Mouse (Mus musculus) liver, embryonic 15.5 days (tissue): Measurements from ENCODE around the gene Zcchc18. TPM values are rescaled to one million over a fixed set of nuclear protein-coding genes. Genes with fewer than 3 reads are reported as not detected.

Source experiments
- ATAC-seq: fragments of 200-750 bp; cut with Nextera tagmentation; 2 replicates; pipeline ENCODE4 v1.8.0; 2017; ENCODE audit warnings: moderate number of reproducible peaks, mild to moderate bottlenecking, moderate library complexity; ENCODE audit not compliant: insufficient read depth
- H3K27ac ChIP-seq: fragments of 300-500 bp; sonication (generic); replicated peaks from 2 replicates; pipeline ENCODE4 v1.5.1; 2015; ENCODE audit warnings: mild to moderate bottlenecking, inconsistent platforms
- H3K27me3 ChIP-seq: fragments of 300-500 bp; sonication (generic); 2 replicates; pipeline ENCODE4 v1.6.1; 2015; ENCODE audit warnings: mild to moderate bottlenecking, inconsistent platforms
- H3K36me3 ChIP-seq: fragments of 300-500 bp; sonication (generic); replicated peaks from 2 replicates; pipeline ENCODE4 v1.6.1; 2015; ENCODE audit warnings: moderate library complexity, mild to moderate bottlenecking, inconsistent platforms
- H3K4me1 ChIP-seq: fragments of 300-500 bp; sonication (generic); replicated peaks from 2 replicates; pipeline ENCODE4 v1.6.1; 2015; ENCODE audit warnings: inconsistent platforms
- H3K4me2 ChIP-seq: fragments of 300-500 bp; sonication (generic); 2 replicates; pipeline ENCODE4 v1.6.1; 2015; ENCODE audit warnings: moderate library complexity, mild to moderate bottlenecking, inconsistent platforms
- H3K4me3 ChIP-seq: fragments of 300-500 bp; sonication (generic); replicated peaks from 2 replicates; pipeline ENCODE4 v1.5.1; 2015; ENCODE audit warnings: mild to moderate bottlenecking, inconsistent platforms
- H3K9ac ChIP-seq: fragments of 300-500 bp; sonication (generic); 2 replicates; pipeline ENCODE4 v1.6.1; 2015; ENCODE audit warnings: moderate library complexity, mild to moderate bottlenecking, inconsistent platforms
- H3K9me3 ChIP-seq: fragments of 300-500 bp; sonication (generic); replicated peaks from 2 replicates; pipeline ENCODE4 v1.6.1; 2016; ENCODE audit warnings: inconsistent platforms
- WGBS: fragments of 180-500 bp; shearing (Covaris S2); methylation state at CpG from one replicate; pipeline ENCODE4 v1.1.7; 2015; ENCODE audit warnings: mixed read lengths; ENCODE audit not compliant: insufficient replicate concordance; 5-methylcytosine and 5-hydroxymethylcytosine counted together
- polyA plus RNA-seq: library from polyadenylated mRNA; unstranded; fragments of >200 nt; fragmentation: Nextera tagmentation; extraction: Ambion mirVana; gene quantifications from 2 replicates; pipeline ENCODE4 v1.2.1, GENCODE M21; 2015

Gene Zcchc18
- polyA plus RNA-seq, 1 experiment from 2014 or later, result 0.33 TPM

DNA sequence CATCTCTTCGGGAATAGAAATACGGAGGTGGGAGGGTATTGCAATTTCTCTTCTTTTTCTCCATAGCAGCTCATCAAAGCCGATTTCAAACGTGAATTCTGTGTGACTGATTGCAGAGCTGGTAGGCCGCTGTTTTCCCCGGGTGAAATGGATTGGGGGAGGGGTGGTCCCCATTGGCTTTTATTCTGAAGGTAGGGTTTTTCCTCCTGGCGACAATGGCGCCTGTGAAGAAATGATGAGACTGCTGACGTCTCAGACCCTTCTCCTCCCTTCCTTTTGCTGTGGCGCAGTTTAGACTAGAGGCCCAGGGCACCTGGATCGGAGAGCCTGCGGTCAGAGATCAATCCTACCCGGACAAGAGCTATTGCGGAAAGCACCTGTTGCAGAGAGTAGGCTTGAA, 686 bp downstream of the Zcchc18 start:
- Histone ChIP-seq H3K9ac (no peak overlapping the region), H3K27me3 (peaks cover 31% of the 10 kb centered on the region), H3K4me3 (no peak overlapping the region), H3K9me3 (no peaks in the 10 kb centered on the region), H3K36me3 (no peaks in the 10 kb centered on the region), H3K27ac (no peak overlapping the region), H3K4me2 (no peak overlapping the region), H3K4me1 (no peaks in the 10 kb centered on the region)
- WGBS, result 45% methylated on average over 14 of the region's 14 CpGs
- no peak for ATAC-seq

DNA sequence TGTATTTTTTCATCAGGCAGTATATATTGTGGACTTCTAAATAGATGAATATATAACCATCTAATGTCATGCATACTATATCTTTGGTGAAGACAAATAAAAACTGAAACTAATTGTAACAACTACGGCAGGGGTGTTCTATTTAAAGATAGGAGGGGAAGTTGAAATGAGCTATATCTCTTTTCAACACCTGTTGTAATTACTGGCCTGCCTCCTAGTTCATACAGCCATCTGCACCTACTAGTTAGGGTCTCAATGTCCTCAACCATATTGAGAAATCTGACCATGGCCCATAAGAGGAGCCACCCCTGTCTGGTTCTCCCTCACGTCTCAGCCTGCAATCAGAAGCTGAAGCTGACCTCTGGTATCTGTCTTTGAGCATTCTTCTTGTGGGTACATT, 3.3 kb downstream of the Zcchc18 start:
- 46% methylated on average over 2 of the region's 2 CpGs for WGBS
- Histone ChIP-seq H3K4me2 (no peak overlapping the region), H3K4me1 (no peaks in the 10 kb centered on the region), H3K36me3 (no peaks in the 10 kb centered on the region), H3K4me3 (no peak overlapping the region), H3K9ac (no peak overlapping the region), H3K9me3 (no peaks in the 10 kb centered on the region), H3K27me3 (peaks cover 28% of the 10 kb centered on the region), H3K27ac (no peak overlapping the region)
- ATAC-seq, result no peak

DNA sequence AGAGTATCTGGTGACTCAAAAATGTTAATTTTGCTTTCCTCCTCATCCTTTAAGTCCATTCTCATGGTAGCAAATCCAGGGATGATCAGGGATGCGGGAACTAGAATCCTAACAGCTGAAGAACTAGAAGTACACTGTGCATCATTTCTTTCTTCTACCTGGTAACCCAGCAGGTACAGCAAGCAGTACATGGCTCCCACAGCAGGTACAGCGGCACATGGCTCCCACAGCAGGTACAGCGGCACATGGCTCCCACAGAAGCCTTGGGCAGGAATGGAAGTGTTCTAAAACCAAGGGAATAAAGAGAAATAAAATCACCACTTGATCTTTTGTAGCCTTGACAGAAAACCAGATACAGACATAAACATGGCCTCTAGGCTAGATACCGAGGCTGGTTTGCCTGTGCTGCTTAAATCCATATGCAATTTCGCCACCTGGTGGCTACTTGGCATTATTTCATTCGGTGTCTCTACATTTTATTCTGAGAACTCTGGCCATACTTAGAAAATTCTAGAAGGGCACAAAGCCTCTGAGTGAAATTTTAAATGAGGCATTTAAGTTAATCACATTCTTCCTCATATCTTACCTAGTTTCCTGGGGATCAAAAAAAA, 22.2 kb downstream of the Zcchc18 start:
- Histone ChIP-seq H3K9me3 (no peaks in the 10 kb centered on the region), H3K9ac (no peak overlapping the region), H3K27ac (no peak overlapping the region), H3K4me1 (no peaks in the 10 kb centered on the region), H3K4me2 (no peak overlapping the region), H3K36me3 (no peaks in the 10 kb centered on the region), H3K4me3 (no peak overlapping the region), H3K27me3 (no peaks in the 10 kb centered on the region)
- WGBS, result 46% methylated on average over 6 of the region's 6 CpGs
- ATAC-seq, result no peak

DNA sequence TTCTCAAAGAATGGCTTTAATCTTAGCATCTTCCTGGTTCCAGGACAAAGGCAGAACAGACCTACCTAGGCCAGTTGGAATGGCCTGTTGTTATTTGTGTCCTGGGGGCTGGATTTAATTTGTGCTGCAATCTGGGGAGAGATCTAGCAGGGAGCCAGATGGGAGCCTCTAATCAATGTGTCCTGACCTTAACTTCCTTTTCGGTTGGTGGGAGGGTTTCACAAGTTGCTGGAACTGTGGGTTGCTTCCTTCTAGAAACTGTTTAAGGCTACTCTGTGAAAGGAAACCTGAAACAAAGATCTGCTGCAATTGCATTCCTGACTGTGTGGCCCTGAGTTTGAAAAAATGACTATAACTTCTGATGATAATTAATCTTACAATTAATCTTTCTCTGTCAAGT, 24.7 kb downstream of the Zcchc18 start:
- H3K36me3 ChIP-seq, result no peaks in the 10 kb centered on the region
- H3K4me3 ChIP-seq, result no peak overlapping the region
- no peaks in the 10 kb centered on the region for H3K4me1 ChIP-seq
- no peaks in the 10 kb centered on the region for H3K27me3 ChIP-seq
- H3K9me3 ChIP-seq, result no peaks in the 10 kb centered on the region
- ATAC-seq, result no peak
- H3K9ac ChIP-seq, result no peak overlapping the region
- H3K4me2 ChIP-seq, result no peak overlapping the region
- 64% methylated on average over 1 of the region's 1 CpGs for WGBS
- H3K27ac ChIP-seq, result no peak overlapping the region

DNA sequence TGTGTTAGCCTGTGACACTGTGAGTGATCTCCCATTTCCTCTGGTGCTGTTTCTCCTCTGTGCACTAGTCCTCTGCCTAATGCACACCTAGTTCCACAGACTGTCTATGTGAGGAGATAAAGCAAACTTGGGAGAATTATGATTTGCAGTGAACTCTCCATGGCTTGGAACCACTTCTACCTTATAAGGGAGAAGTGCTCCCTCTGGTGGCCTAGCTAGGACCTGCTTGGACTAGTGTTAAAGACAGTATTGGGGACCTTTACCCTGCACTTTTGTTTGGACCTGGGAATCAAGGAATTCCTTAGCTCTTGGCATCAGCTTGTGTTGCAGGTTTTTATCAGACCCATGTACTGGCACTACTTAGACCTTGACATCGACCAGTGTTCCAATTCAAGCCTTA, 26.4 kb downstream of the Zcchc18 start:
- Histone ChIP-seq H3K4me2 (no peak overlapping the region), H3K4me3 (no peak overlapping the region), H3K9me3 (no peaks in the 10 kb centered on the region), H3K27me3 (no peaks in the 10 kb centered on the region), H3K27ac (no peak overlapping the region), H3K4me1 (no peaks in the 10 kb centered on the region), H3K36me3 (no peaks in the 10 kb centered on the region), H3K9ac (no peak overlapping the region)
- WGBS, result 4% methylated on average over 1 of the region's 1 CpGs
- no peak for ATAC-seq

DNA sequence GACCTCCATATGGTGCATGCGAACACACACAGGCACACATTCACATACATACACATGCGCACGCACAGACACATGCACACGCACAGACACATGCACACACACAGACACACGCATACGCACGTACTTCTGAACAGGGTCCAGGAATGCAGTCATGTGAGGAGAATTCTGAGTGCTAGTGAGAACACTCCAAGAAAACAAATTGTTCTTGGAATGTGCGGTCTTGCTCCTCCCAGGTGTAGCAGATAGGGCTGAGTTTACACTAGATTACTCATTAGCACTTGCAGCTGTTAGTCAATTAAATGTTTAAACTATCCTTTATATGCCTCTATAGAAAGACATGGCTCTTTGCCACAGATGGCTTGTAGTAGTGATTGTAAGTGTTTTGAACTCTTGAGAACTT, 38.0 kb downstream of the Zcchc18 start:
- no peak overlapping the region for H3K9ac ChIP-seq
- H3K4me2 ChIP-seq, result no peak overlapping the region
- ATAC-seq, result no peak
- H3K36me3 ChIP-seq, result no peaks in the 10 kb centered on the region
- no peaks in the 10 kb centered on the region for H3K4me1 ChIP-seq
- no peak overlapping the region for H3K27ac ChIP-seq
- no peaks in the 10 kb centered on the region for H3K9me3 ChIP-seq
- H3K4me3 ChIP-seq, result no peak overlapping the region
- no peaks in the 10 kb centered on the region for H3K27me3 ChIP-seq
- 86% methylated on average over 8 of the region's 8 CpGs for WGBS

DNA sequence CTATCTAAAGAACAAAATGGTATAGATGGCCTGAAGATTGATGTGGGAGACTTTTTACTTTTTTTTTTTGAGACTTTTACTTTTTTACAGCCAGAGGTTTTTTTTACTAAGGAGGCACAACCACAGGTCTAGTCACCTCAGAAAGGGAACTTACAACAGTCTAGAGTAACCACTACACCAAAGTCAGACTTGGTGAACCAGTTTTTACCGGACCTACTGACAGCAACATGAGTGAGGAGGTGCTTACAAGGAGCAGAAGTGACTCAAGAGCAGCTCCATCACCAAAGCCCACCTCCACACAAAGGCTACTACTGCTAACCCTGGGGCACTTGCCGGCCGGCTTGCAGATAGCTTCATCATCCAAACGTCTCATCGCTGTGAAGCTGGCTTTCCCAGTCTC, 38.8 kb downstream of the Zcchc18 start:
- Histone ChIP-seq H3K4me1 (0 out of 2 replicates have a peak, but pooled peaks cover under 1% of the 10 kb centered on the region), H3K36me3 (no peaks in the 10 kb centered on the region), H3K4me3 (no peak overlapping the region), H3K4me2 (no peak overlapping the region), H3K27me3 (no peaks in the 10 kb centered on the region), H3K27ac (no peak overlapping the region), H3K9me3 (no peaks in the 10 kb centered on the region), H3K9ac (no peak overlapping the region)
- ATAC-seq, result no peak
- 76% methylated on average over 5 of the region's 5 CpGs for WGBS

DNA sequence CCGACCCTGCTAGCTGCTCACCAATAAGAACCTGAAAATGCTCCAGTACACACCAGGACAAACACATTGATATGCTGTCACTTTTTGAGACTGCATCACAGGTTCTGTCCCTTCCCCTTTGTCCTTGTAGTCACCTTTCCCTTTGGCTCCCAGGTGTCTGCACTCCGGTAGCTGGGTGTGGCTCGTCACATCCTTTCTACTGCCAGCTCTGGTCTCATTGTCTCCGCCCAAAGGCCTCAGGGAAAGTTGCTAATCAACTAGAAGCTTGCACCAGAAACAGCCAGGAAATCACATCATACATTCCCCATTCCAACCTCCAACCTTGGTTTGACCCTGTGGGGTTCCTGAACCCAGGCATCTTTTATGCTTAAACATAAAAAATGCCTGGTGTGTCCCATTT, 41.4 kb downstream of the Zcchc18 start:
- no peak overlapping the region for H3K4me3 ChIP-seq
- H3K9me3 ChIP-seq, result no peaks in the 10 kb centered on the region
- no peak overlapping the region for H3K27ac ChIP-seq
- H3K4me1 ChIP-seq, result peaks cover 10% of the 10 kb centered on the region
- H3K9ac ChIP-seq, result no peak overlapping the region
- H3K27me3 ChIP-seq, result no peaks in the 10 kb centered on the region
- ATAC-seq, result no peak
- WGBS, result 62% methylated on average over 4 of the region's 4 CpGs
- no peaks in the 10 kb centered on the region for H3K36me3 ChIP-seq
- no peak overlapping the region for H3K4me2 ChIP-seq

DNA sequence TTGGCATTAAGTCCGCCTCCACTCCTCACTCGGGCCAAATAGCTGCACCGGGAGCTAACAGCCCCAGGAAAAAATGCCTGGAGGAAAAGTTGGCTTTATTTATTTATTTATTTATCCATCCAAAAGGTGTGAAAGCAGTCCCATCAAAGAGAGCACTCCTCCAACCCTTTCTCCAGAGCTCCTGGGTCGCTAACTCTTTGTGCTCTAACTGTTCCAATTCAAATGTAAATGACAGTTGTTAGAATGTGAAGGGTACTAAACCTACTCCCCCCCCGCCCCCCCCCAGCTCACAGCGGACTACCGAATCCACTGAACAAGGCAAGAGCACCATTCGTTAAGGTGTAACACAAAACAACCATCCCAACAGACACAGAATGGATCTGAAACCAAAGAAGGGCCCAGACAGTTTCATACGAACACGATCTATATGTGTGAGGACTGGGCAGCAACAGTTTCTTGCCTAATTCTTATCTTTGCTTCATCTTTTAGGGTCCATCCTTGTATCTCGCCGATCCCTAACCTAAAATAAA, 44.6 kb downstream of the Zcchc18 start:
- no peaks in the 10 kb centered on the region for H3K27me3 ChIP-seq
- ATAC-seq, result peak; percentile 33
- H3K36me3 ChIP-seq, result no peaks in the 10 kb centered on the region
- 15% methylated on average over 12 of the region's 12 CpGs for WGBS
- H3K4me3 ChIP-seq, result peak overlapping the region; percentile 70
- H3K9me3 ChIP-seq, result no peaks in the 10 kb centered on the region
- peak overlapping the region; percentile 53 for H3K9ac ChIP-seq
- H3K4me2 ChIP-seq, result peak overlapping the region; percentile 67
- H3K4me1 ChIP-seq, result peaks cover 10% of the 10 kb centered on the region
- H3K27ac ChIP-seq, result no peak overlapping the region

DNA sequence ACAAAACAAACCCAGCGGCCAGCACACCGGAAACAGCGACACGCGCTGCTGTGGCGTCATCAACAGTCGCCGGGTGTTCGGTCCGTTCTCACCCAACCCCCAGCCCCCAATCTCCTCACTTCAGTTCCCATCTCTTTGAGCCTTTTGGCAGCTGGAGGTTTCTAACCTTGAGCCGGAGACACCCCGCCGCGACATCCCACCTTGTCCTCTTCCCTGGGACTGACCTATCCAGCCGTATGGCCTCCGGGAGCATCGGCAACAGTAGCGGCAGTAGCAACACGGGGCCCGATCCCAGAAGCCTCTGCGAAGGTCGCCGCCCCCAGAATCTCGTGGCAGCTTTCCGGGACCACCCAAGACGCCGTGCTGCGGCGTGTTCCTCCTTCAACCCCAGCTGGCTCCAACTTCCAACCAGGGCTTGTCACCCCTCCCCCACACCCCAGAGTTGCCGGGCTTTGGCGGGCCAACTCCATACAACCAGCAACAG, 45.1 kb downstream of the Zcchc18 start, which contains the start of gene Slc25a53:
Gene Slc25a53 (minus strand): TSS at position 303 of the 484 bp plus-strand sequence.
- WGBS, result 17% methylated on average over 31 of the region's 31 CpGs
- H3K9me3 ChIP-seq, result no peaks in the 10 kb centered on the region
- no peaks in the 10 kb centered on the region for H3K27me3 ChIP-seq
- peak within 1 kb of the TSS; percentile 53 for H3K9ac ChIP-seq
- H3K4me2 ChIP-seq, result peak within 1 kb of the TSS; percentile 67
- H3K27ac ChIP-seq, result peak within 1 kb of the TSS; percentile 74
- peak; percentile 90 for ATAC-seq
- H3K4me1 ChIP-seq, result peaks cover 10% of the 10 kb centered on the region
- H3K36me3 ChIP-seq, result no peaks in the 10 kb centered on the region
- peak within 1 kb of the TSS; percentile 70 for H3K4me3 ChIP-seq

DNA sequence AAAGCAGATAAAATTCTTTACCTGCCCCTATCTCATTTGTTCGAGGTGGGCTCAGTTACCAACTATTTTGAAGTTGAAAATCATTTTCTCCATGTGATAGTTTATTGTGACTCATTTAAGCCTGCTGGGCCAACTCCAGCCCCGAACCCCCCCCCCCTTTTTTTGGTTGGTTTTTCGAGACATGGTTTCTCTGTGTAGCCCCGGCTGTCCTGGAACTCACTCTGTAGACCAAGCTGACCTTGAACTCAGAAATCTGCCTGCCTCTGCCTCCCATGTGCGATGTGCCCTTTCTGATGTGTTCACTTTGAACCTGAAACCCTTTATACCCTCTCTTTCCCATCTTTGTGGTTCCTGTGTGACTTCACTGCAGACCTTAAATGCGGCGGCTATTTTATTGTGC, 45.5 kb downstream of the Zcchc18 start:
- peak overlapping the region; percentile 70 for H3K4me3 ChIP-seq
- peak overlapping the region; percentile 67 for H3K4me2 ChIP-seq
- no peak for ATAC-seq
- H3K9ac ChIP-seq, result peak overlapping the region; percentile 53; the same call in 1 of the 2 replicates
- no peaks in the 10 kb centered on the region for H3K27me3 ChIP-seq
- H3K9me3 ChIP-seq, result no peaks in the 10 kb centered on the region
- peaks cover 10% of the 10 kb centered on the region for H3K4me1 ChIP-seq
- 34% methylated on average over 7 of the region's 7 CpGs for WGBS
- no peaks in the 10 kb centered on the region for H3K36me3 ChIP-seq
- peak overlapping the region; percentile 74; the same call in 1 of the 2 replicates for H3K27ac ChIP-seq
